Mouse (Mus musculus) liver, embryonic 14.5 days (tissue): ENCODE results near the gene Fkbp2. TPM values are rescaled to one million over a fixed set of nuclear protein-coding genes. Genes with fewer than 3 reads are reported as not detected.

Source experiments
- ATAC-seq: fragments of 200-750 bp; cut with Nextera tagmentation; 2 replicates; pipeline ENCODE4 v1.8.0; 2017; ENCODE audit warnings: moderate number of reproducible peaks, mild to moderate bottlenecking, moderate library complexity; ENCODE audit not compliant: insufficient read depth
- DNase-seq, 3 experiments: peaks; one replicate each; pipeline ENCODE4 v3.0.0-alpha.2; 2012 to 2013; ENCODE audit warnings: low read depth in 3 of 3, low spot score in 3 of 3
- H3K27ac ChIP-seq: fragments of 300-500 bp; sonication (generic); 2 replicates; pipeline ENCODE4 v1.5.1; 2014; ENCODE audit warnings: moderate library complexity, mild to moderate bottlenecking, control low read depth, inconsistent platforms
- H3K27me3 ChIP-seq: fragments of 300-500 bp; sonication (generic); 2 replicates; pipeline ENCODE4 v1.6.1; 2014; ENCODE audit warnings: mild to moderate bottlenecking, low read length, moderate library complexity; ENCODE audit not compliant: control insufficient read depth, insufficient read depth
- H3K36me3 ChIP-seq: fragments of 300-500 bp; sonication (generic); replicated peaks from 2 replicates; pipeline ENCODE4 v1.6.1; 2014; ENCODE audit warnings: low read depth; ENCODE audit not compliant: control insufficient read depth, insufficient read depth
- H3K4me1 ChIP-seq, 2 experiments: fragments of 200-500 bp in 1 of 2; fragments of 300-500 bp in 1 of 2; sonication (generic) in 1 of 2; replicated peaks; 2 replicates each; pipeline ENCODE4 v1.6.1; 2012 to 2014; ENCODE audit warnings: antibody characterized with exemption in 1 of 2, inconsistent platforms in 1 of 2, low read length in 1 of 2; ENCODE audit not compliant: control insufficient read depth in 2 of 2, insufficient read depth in 2 of 2
- H3K4me2 ChIP-seq: fragments of 300-500 bp; sonication (generic); 2 replicates; pipeline ENCODE4 v1.6.1; 2014; ENCODE audit warnings: low read depth, mild to moderate bottlenecking, control low read depth, moderate library complexity
- H3K4me3 ChIP-seq, 2 experiments: fragments of 200-500 bp in 1 of 2; fragments of 300-500 bp in 1 of 2; sonication (generic) in 1 of 2; 2 replicates each; pipeline ENCODE4 v1.5.1; 2012 to 2014; ENCODE audit warnings: low read depth in 2 of 2, low read length in 2 of 2, mild to moderate bottlenecking in 2 of 2, control low read depth in 1 of 2, inconsistent platforms in 1 of 2, moderate library complexity in 1 of 2; ENCODE audit not compliant: insufficient read depth in 1 of 2
- H3K9ac ChIP-seq: fragments of 300-500 bp; sonication (generic); replicated peaks from 2 replicates; pipeline ENCODE4 v1.6.1; 2014; ENCODE audit warnings: mild to moderate bottlenecking, control low read depth, moderate library complexity
- H3K9me3 ChIP-seq: fragments of 300-500 bp; sonication (generic); 2 replicates; pipeline ENCODE4 v1.6.1; 2016; ENCODE audit warnings: low read length, mixed read lengths; ENCODE audit not compliant: control insufficient read depth
- CTCF ChIP-seq: IDR thresholded peaks from 2 replicates; pipeline ENCODE4 v1.5.1; 2016; ENCODE audit warnings: antibody characterized with exemption, low read depth, control low read depth
- EP300 ChIP-seq: IDR thresholded peaks from 2 replicates; pipeline ENCODE4 v1.6.1; 2016; ENCODE audit warnings: antibody characterized with exemption, low read depth
- WGBS: fragments of 180-500 bp; shearing (Covaris S2); extraction: QIAGEN DNeasy Blood & Tissue Kit; methylation state at CpG from one replicate; pipeline ENCODE4 v1.1.7; 2014; ENCODE audit not compliant: insufficient replicate concordance; 5-methylcytosine and 5-hydroxymethylcytosine counted together
- polyA plus RNA-seq, 2 experiments: library from polyadenylated mRNA; depleted of rRNA in 1 of 2; stranded (reverse) in 1 of 2; unstranded in 1 of 2; fragments of >200 nt; fragmentation: Nextera tagmentation in 1 of 2; extraction: Ambion mirVana in 1 of 2; gene quantifications; 2 replicates each; pipeline versions ENCODE4 v1.2.1 to v1.2.3; 2012 to 2014

Fkbp2 gene
- polyA plus RNA-seq, 2 experiments = 46.1 to 65.7 TPM

DNA sequence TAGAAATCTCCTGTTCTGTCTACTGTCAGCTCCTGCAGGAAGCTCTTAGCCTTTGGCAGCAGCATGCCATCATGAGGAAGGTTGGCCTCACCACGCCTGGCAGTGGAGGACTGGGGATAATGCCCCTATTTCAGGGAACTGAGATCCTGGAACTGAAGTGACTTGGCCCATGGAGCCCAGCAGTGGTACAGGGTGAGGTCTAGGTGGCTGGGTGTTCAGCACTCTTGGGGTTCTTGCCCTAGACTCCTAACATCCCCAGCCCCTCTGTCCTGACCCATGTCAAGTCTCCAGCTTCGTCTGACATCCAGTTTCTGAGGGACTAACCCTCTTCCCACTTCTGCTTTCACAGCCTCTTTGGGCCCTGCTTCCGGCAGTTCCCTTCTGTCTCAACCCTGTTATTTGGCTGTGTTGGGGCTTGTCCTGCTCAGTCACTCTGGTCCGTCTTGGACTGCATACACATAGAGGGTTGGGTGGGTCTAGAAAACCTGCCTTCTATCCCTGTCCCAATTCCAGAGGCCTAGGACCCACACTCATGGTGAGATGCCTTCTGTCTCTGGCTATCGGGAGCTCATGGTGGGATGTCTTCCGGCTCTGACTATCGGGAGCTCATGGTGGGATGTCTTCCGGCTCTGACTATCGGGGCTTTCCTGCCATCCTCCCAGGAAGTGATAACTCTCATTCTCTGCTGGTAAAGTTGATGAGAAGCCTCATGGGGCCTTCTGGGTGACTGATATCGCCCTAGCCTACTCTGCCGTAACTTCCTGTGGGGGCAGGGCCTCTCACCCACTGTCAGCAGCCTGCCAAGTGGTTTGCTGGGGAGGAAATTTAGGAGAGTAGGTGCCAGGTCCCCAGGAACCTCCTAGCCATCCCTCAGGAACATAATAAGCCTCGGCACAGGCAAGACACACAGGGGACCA lies 37.5 kb upstream of the Fkbp2 start:
- WGBS = 18% methylated on average over 12 of the region's 12 CpGs
- H3K4me2 ChIP-seq = peak overlapping the region; percentile 98
- no peaks in the 10 kb centered on the region for H3K9me3 ChIP-seq
- DNase-seq (peak; percentile 77 to 78 (median 78)), ATAC-seq (peak; percentile 87)
- peak overlapping the region; percentile 73 to 80 for H3K4me3 ChIP-seq
- no peaks in the 10 kb centered on the region for H3K27me3 ChIP-seq
- peak overlapping the region; percentile 98 for H3K27ac ChIP-seq
- TF ChIP-seq CTCF (0 out of 2 replicates have a peak, but pooled peaks have one; percentile 11), EP300 (peak; percentile 88)
- peaks cover 49% of the 10 kb centered on the region for H3K36me3 ChIP-seq
- peak overlapping the region; percentile 95 for H3K9ac ChIP-seq
- H3K4me1 ChIP-seq = peaks cover 19 to 29% of the 10 kb centered on the region in 2 experiments

DNA sequence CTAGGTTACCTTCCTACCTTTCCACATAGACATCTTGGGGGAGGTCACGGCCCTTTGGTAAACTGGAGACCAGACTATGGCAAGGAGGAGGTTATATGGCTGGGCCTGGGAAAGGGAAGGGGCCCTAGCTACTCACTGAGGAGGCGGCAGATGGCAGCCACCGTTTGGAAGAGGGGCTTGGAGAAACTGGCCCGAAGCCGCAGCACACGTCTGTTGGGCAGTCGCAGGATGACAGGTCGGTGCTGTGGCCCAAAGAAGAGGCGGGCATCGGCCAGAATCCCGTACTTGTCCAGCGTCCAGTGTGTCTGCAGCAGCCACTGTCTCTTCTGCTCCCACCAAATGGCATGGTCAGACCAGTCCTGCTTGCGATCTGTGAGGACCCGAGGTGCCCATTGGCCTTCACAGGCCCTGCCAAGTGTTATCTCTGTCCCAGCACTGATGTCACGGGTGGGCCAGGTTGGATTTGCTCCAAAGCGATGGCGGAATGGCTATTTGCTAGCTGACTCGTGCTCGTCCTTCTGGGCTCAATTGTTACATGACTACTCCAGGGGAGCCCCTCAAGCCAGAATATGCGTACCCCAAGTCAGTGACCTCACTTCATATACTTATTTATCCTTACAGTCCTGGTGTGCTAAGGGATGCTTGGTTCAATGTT lies 34.3 kb upstream of the Fkbp2 start:
- peaks cover 14 to 22% of the 10 kb centered on the region in 2 experiments for H3K4me1 ChIP-seq
- no peak overlapping the region for H3K9ac ChIP-seq
- H3K4me2 ChIP-seq = no peak overlapping the region
- 82% methylated on average over 20 of the region's 20 CpGs for WGBS
- DNase-seq (no peak), ATAC-seq (no peak)
- no peaks in the 10 kb centered on the region for H3K27me3 ChIP-seq
- TF ChIP-seq EP300 (no peak), CTCF (no peak)
- H3K36me3 ChIP-seq = peaks cover 28% of the 10 kb centered on the region
- no peak overlapping the region for H3K4me3 ChIP-seq
- H3K27ac ChIP-seq = no peak overlapping the region
- no peaks in the 10 kb centered on the region for H3K9me3 ChIP-seq

DNA sequence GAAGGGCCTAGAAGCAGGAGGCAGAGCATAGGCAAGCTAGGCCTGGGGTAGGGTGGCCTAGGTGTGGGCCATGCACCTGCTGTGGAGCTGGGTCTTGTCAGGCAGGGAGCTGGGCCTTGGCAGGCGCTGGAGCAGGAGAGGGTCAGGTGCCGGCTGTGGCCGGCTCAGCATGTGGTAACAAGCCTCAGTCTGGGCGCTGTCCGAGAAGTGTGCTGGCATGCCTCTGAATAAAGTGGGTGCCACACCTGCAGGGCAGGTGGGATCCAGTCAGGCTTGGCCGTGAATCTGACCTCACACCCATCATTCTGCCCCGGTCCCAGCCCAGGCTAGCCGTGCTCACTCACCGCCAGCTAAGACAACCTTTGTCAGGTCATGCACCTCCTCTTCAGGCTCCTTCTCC lies 33.7 kb upstream of the Fkbp2 start:
- peaks cover 10 to 20% of the 10 kb centered on the region in 2 experiments for H3K4me1 ChIP-seq
- no peak overlapping the region for H3K4me2 ChIP-seq
- no peak overlapping the region for H3K9ac ChIP-seq
- ATAC-seq (no peak), DNase-seq (no peak)
- no peaks in the 10 kb centered on the region for H3K27me3 ChIP-seq
- H3K27ac ChIP-seq = no peak overlapping the region
- no peak overlapping the region for H3K4me3 ChIP-seq
- no peaks in the 10 kb centered on the region for H3K9me3 ChIP-seq
- TF ChIP-seq CTCF (no peak), EP300 (no peak)
- peaks cover 31% of the 10 kb centered on the region for H3K36me3 ChIP-seq
- WGBS = 89% methylated on average over 9 of the region's 9 CpGs

DNA sequence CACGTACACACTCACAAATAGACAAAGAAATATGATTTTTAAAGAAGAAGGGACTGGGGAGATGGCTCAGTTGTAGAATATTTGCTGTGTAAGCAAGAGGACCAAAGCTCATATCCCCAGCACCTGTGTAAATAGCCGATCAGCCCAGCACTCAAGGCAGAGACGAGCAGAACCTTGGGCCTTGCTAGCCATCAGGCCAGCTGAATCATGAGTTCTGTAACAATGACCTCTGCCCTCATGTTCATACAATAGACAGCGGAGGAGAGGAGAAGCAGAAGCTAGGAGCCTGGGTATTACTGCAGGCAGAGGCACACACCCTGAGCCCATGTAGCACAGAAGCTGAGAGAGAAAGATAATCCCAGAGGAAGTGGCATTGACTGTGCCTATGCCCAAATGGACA lies 32.1 kb upstream of the Fkbp2 start:
- 73% methylated on average over 4 of the region's 4 CpGs for WGBS
- no peak overlapping the region for H3K9ac ChIP-seq
- H3K27ac ChIP-seq = no peak overlapping the region
- no peak for TF ChIP-seq EP300
- H3K27me3 ChIP-seq = no peaks in the 10 kb centered on the region
- H3K4me2 ChIP-seq = no peak overlapping the region
- ATAC-seq = no peak
- H3K4me1 ChIP-seq = peaks cover 5 to 11% of the 10 kb centered on the region in 2 experiments
- H3K36me3 ChIP-seq = peaks cover 27% of the 10 kb centered on the region
- H3K9me3 ChIP-seq = no peaks in the 10 kb centered on the region
- H3K4me3 ChIP-seq = no peak overlapping the region
- DNase-seq = no peak
